Mouse (Mus musculus) bone marrow, adult 2 months (tissue): ENCODE data around the gene Gan. TPM values are rescaled to one million over a fixed set of nuclear protein-coding genes. Genes with fewer than 3 reads are reported as not detected.

Source experiments
- H3K27ac ChIP-seq: fragments of 200-500 bp; 2 replicates; pipeline ENCODE4 v1.5.1; 2012; ENCODE audit warnings: low read depth, mild to moderate bottlenecking, control low read depth, inconsistent platforms, low read length; ENCODE audit not compliant: control insufficient read depth, poor library complexity, insufficient read depth
- H3K4me1 ChIP-seq: fragments of 200-500 bp; 2 replicates; pipeline ENCODE4 v1.6.1; 2011; ENCODE audit warnings: low read length; ENCODE audit not compliant: control insufficient read depth, insufficient read depth
- H3K4me3 ChIP-seq: fragments of 200-500 bp; replicated peaks from 2 replicates; pipeline ENCODE3; 2011; ENCODE audit warnings: mild to moderate bottlenecking, low read depth, low read length, control low read depth; ENCODE audit not compliant: control insufficient read depth
- CTCF ChIP-seq: fragments of 200-500 bp; IDR thresholded peaks from 2 replicates; pipeline ENCODE4 v1.5.1; 2011; ENCODE audit warnings: low read length, control low read depth; ENCODE audit not compliant: control insufficient read depth, insufficient read depth
- POLR2A ChIP-seq: fragments of 200-500 bp; IDR thresholded peaks from 2 replicates; pipeline ENCODE4 v1.6.1; 2011; ENCODE audit warnings: low read depth, mild to moderate bottlenecking, control low read depth, low read length, borderline replicate concordance; ENCODE audit not compliant: control insufficient read depth
- WGBS: fragments of 180-500 bp; shearing (Covaris S2); methylation state at CpG from one replicate; pipeline ENCODE4 v1.1.7; 2018; 5-methylcytosine and 5-hydroxymethylcytosine counted together
- polyA plus RNA-seq: library from polyadenylated mRNA; stranded (reverse); fragments of >200 nt; gene quantifications from 2 replicates; pipeline ENCODE4 v1.2.4, GENCODE M21; 2011; ENCODE audit warnings: low replicate concordance; ENCODE audit not compliant: missing spikeins, insufficient read depth, insufficient read length

The Gan gene
- polyA plus RNA-seq, 1 experiment, result 3.1 TPM

GRCm38 (mm10) chr8:117177236-117177635 lies 19.3 kb downstream of the Gan start:
- Histone ChIP-seq H3K4me1 (no peaks in the 10 kb centered on the region), H3K27ac (no peak overlapping the region), H3K4me3 (no peak overlapping the region)
- 87% methylated on average over 7 of the region's 7 CpGs for WGBS
- TF ChIP-seq CTCF, result no peak
- TF ChIP-seq POLR2A, result no peak

- 79% methylated on average over 2 of the region's 2 CpGs for WGBS
- TF ChIP-seq CTCF, result no peak
- TF ChIP-seq POLR2A, result no peak
- Histone ChIP-seq H3K27ac (no peak overlapping the region), H3K4me3 (no peak overlapping the region), H3K4me1 (no peaks in the 10 kb centered on the region)
These were observed 20.1 kb downstream of the Gan start for GRCm38 (mm10) chr8:117178039-117178438.

GRCm38 (mm10) chr8:117178676-117179075 lies 20.7 kb downstream of the Gan start:
- 91% methylated on average over 6 of the region's 6 CpGs for WGBS
- no peak overlapping the region for H3K27ac ChIP-seq
- peaks cover 3% of the 10 kb centered on the region; the same call in 1 of the 2 replicates for H3K4me1 ChIP-seq
- TF ChIP-seq POLR2A, result no peak
- TF ChIP-seq CTCF, result no peak
- no peak overlapping the region for H3K4me3 ChIP-seq

GRCm38 (mm10) chr8:117182746-117183145 lies 24.8 kb downstream of the Gan start:
- no peak overlapping the region for H3K4me3 ChIP-seq
- no peak overlapping the region for H3K27ac ChIP-seq
- 93% methylated on average over 4 of the region's 4 CpGs for WGBS
- H3K4me1 ChIP-seq, result peaks cover 3% of the 10 kb centered on the region; the same call in 1 of the 2 replicates
- no peak for TF ChIP-seq POLR2A
- TF ChIP-seq CTCF, result peak; percentile 13; the same call in 1 of the 2 replicates

DNA sequence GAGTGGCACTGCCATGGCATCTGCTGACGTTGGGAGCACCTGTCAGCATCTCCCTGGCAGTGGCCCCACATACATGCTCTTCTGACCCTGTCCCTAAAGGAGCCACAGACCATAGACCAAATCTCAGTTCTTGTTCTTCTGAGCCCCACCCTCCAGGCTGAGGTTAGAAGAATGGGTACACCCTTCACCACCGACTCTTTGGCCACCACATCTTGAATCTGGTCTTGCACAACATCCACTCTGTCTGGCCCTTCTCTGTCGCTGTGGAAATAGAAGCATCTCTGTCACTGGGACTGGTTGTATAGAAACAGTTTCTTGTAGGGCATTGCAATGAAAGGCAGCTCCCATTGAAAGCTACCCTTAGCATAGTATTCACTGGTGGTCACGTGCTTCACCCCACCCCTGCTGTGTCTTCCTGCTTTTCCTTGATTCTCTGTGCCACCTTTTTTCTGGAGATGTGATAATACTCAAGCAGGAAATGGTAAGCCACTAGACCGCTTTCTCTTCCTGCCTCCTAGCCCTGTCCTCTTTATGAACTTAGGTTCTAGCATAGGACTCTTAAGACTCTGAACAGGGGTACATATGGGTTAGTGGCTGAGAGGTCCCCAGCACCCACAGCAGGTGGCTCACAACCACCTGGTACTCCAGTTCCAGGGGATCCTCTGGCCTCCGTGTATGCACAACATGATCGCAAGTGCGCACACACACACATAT lies 25.9 kb downstream of the Gan start:
- no peak for TF ChIP-seq POLR2A
- TF ChIP-seq CTCF, result no peak
- WGBS, result 50% methylated on average over 8 of the region's 8 CpGs
- Histone ChIP-seq H3K4me3 (no peak overlapping the region), H3K4me1 (peaks cover 3% of the 10 kb centered on the region; the same call in 1 of the 2 replicates), H3K27ac (no peak overlapping the region)

DNA sequence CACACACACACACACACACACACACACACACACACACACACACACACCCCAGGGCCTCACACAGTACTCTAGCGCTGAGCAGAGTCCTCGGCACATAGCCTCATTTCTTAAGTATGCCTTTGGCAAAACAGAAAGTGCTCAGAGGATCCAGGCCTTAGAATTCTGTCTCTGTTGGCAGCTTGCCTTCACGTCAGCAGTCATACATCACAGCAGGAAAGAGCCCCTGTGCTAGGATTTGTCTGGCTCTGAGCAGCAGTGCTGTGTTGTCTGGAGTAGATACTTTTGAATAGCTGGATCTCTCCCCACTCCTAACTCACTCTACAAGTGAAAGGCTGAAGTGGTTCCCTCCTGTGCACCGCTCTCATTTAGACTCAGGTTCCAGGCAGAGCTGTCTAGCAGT lies 36.4 kb downstream of the Gan start:
- H3K4me1 ChIP-seq, result peaks cover 3% of the 10 kb centered on the region; the same call in 1 of the 2 replicates
- TF ChIP-seq CTCF (no peak), POLR2A (no peak)
- WGBS, result 91% methylated on average over 4 of the region's 4 CpGs

GRCm38 (mm10) chr8:117196593-117196992 lies 38.7 kb downstream of the Gan start:
- Histone ChIP-seq H3K27ac (no peak overlapping the region), H3K4me1 (peaks cover 9% of the 10 kb centered on the region), H3K4me3 (no peak overlapping the region)
- WGBS, result 83% methylated on average over 4 of the region's 4 CpGs
- no peak for TF ChIP-seq CTCF
- TF ChIP-seq POLR2A, result no peak

More for the DNA sequence above, 36.4 kb downstream of the Gan start:
- H3K27ac ChIP-seq, result no peak overlapping the region
- H3K4me3 ChIP-seq, result no peak overlapping the region

DNA sequence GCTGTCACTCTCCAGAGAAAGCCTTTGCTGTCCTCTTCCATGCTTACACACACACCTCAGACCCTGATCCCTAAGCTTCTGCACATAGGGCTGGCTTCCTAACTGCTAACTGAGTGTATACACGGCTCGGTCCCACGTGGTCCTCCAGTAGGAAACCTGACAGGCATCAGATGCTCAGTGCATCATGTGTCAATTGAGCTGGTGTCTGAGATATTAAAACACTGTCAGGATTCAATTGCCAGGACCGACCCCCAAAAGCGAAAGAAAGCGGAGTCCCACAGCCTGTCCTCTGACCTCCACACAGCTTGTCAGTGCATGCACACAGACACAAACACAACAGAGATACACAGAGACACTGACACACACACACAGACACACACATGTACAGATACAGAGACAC lies 39.6 kb downstream of the Gan start:
- no peak overlapping the region for H3K4me3 ChIP-seq
- TF ChIP-seq POLR2A (no peak), CTCF (no peak)
- WGBS, result 94% methylated on average over 6 of the region's 6 CpGs
- H3K4me1 ChIP-seq, result peaks cover 10% of the 10 kb centered on the region
- H3K27ac ChIP-seq, result peak overlapping the region; percentile 80; the same call in 1 of the 2 replicates
